Mouse (Mus musculus): ENCODE data around the gene Rnd2.

DNA sequence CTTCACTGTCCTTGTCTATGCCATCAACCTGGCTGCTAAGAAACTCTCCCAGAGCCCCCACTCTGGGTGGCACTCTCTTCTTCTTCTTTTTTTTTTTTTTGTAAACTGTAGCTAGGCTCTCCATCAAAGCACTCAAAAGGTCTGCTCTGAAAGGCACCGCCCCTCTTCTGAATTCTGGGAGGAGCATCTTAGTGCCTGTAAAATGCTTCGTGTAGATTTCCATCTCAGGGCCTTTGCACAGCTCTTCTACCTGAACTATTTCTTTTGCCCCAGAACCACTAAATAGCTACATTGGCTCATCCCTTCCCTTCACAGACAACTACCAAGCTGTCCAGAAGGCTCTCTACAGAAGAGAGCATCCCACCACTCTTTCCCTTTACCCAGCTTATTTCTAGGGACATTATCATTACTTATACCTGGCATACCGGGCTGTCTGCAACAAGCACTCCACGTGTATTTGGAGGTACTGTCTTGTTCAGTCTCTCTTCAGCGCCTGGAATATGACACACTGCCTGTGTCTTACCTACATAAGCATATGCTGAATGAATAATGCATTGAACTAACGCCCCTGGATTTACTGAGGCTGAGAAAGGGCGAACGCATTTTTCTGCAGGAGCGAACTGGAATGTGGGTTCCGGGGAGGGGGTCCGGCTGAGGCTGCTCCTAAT, 48.2 kb upstream of the Rnd2 start:
- TF ChIP-seq TAL1 (IDR thresholded peaks at IDR 0.05; ENCODE audit: low read length): no peak
- no peak for TF ChIP-seq GATA1 (IDR thresholded peaks at IDR 0.05; ENCODE audit: low read length)

All from erythroblast, embryonic 14.5 days (primary cell).